Mouse (Mus musculus) liver, embryonic 15.5 days (tissue): ENCODE results near the gene Dennd1a. TPM values are rescaled to one million over a fixed set of nuclear protein-coding genes. Genes with fewer than 3 reads are reported as not detected.
A peak's percentile ranks its signal among the peaks of the same experiment; 100 is the strongest.

Experiments
- ATAC-seq: fragments of 200-750 bp; cut with Nextera tagmentation; 2 replicates; pipeline ENCODE4 v1.8.0; 2017; ENCODE audit warnings: moderate number of reproducible peaks, mild to moderate bottlenecking, moderate library complexity; ENCODE audit not compliant: insufficient read depth
- H3K27ac ChIP-seq: fragments of 300-500 bp; sonication (generic); replicated peaks from 2 replicates; pipeline ENCODE4 v1.5.1; 2015; ENCODE audit warnings: mild to moderate bottlenecking, inconsistent platforms
- H3K27me3 ChIP-seq: fragments of 300-500 bp; sonication (generic); 2 replicates; pipeline ENCODE4 v1.6.1; 2015; ENCODE audit warnings: mild to moderate bottlenecking, inconsistent platforms
- H3K36me3 ChIP-seq: fragments of 300-500 bp; sonication (generic); replicated peaks from 2 replicates; pipeline ENCODE4 v1.6.1; 2015; ENCODE audit warnings: moderate library complexity, mild to moderate bottlenecking, inconsistent platforms
- H3K4me1 ChIP-seq: fragments of 300-500 bp; sonication (generic); replicated peaks from 2 replicates; pipeline ENCODE4 v1.6.1; 2015; ENCODE audit warnings: inconsistent platforms
- H3K4me2 ChIP-seq: fragments of 300-500 bp; sonication (generic); 2 replicates; pipeline ENCODE4 v1.6.1; 2015; ENCODE audit warnings: moderate library complexity, mild to moderate bottlenecking, inconsistent platforms
- H3K4me3 ChIP-seq: fragments of 300-500 bp; sonication (generic); replicated peaks from 2 replicates; pipeline ENCODE4 v1.5.1; 2015; ENCODE audit warnings: mild to moderate bottlenecking, inconsistent platforms
- H3K9ac ChIP-seq: fragments of 300-500 bp; sonication (generic); 2 replicates; pipeline ENCODE4 v1.6.1; 2015; ENCODE audit warnings: moderate library complexity, mild to moderate bottlenecking, inconsistent platforms
- H3K9me3 ChIP-seq: fragments of 300-500 bp; sonication (generic); replicated peaks from 2 replicates; pipeline ENCODE4 v1.6.1; 2016; ENCODE audit warnings: inconsistent platforms
- WGBS: fragments of 180-500 bp; shearing (Covaris S2); methylation state at CpG from one replicate; pipeline ENCODE4 v1.1.7; 2015; ENCODE audit warnings: mixed read lengths; ENCODE audit not compliant: insufficient replicate concordance; 5-methylcytosine and 5-hydroxymethylcytosine counted together
- polyA plus RNA-seq: library from polyadenylated mRNA; unstranded; fragments of >200 nt; fragmentation: Nextera tagmentation; extraction: Ambion mirVana; gene quantifications from 2 replicates; pipeline ENCODE4 v1.2.1, GENCODE M21; 2015

Dennd1a gene
- polyA plus RNA-seq, 1 experiment from 2014 or later = 9.9 TPM

DNA sequence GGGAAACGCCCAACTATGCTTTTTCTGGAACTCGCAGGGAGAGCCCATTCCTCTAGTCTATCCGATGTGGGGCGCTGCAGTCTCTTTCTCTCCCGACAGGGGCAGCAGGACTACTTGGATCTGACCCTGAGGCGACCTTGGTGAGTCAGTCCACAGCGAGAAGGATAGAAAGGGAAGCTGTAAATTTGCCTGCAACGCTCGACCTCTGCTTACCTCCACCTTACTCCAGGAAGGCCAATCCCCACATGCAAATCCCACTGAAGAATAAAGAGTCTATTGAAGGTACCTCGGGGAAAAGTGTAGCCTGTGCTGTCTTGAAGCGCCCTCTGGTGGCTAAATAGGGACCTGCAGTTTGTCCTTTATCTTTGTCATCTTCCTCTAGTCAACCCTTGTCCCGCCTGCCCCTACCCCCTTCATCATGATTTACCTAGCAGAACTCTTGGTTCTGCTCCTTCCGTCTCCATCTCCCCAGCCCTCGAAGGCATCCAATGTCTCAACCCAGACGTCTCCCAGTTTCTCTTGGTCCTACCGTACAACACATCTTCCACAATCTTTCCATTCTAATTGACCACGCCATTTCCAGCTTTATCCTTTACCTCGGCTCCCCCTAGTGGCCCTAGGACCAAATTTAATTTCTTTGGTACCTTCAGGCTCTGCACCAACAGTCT lies 515.4 kb downstream of the Dennd1a start:
- Histone ChIP-seq H3K36me3 (no peaks in the 10 kb centered on the region), H3K9me3 (no peaks in the 10 kb centered on the region), H3K27me3 (peaks cover 40% of the 10 kb centered on the region), H3K27ac (no peak overlapping the region), H3K4me3 (peak overlapping the region; percentile 48), H3K4me2 (peak overlapping the region; percentile 72), H3K9ac (no peak overlapping the region), H3K4me1 (peaks cover 9% of the 10 kb centered on the region)
- WGBS = under 1% methylated on average over 18 of the region's 18 CpGs
- ATAC-seq = peak; percentile 37; the same call in 1 of the 2 replicates

DNA sequence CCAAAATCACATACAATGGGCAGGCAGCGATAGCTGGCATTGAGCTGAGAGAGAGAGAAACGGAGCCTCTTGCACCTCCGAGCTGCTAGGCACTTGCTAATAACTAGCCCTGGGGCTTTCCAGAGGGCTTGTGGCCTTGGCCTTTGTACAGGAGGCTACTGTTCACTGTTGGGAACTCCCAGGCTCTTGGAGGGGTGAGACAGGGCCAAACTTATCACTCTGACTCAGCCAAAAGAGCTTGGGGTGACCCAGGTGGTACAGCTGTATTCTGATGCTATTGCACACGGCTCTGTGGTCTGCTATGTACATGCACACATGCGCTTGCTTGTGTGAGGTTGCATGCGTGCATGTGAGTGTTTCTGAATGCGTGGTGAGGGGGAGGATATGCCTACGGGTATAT lies 517.4 kb downstream of the Dennd1a start:
- no peak for ATAC-seq
- H3K4me2 ChIP-seq = no peak overlapping the region
- H3K4me3 ChIP-seq = no peak overlapping the region
- H3K4me1 ChIP-seq = peaks cover 18% of the 10 kb centered on the region
- peaks cover 31% of the 10 kb centered on the region for H3K27me3 ChIP-seq
- H3K9me3 ChIP-seq = no peaks in the 10 kb centered on the region
- no peaks in the 10 kb centered on the region for H3K36me3 ChIP-seq
- no peak overlapping the region for H3K27ac ChIP-seq
- H3K9ac ChIP-seq = no peak overlapping the region
- WGBS = 72% methylated on average over 8 of the region's 8 CpGs

DNA sequence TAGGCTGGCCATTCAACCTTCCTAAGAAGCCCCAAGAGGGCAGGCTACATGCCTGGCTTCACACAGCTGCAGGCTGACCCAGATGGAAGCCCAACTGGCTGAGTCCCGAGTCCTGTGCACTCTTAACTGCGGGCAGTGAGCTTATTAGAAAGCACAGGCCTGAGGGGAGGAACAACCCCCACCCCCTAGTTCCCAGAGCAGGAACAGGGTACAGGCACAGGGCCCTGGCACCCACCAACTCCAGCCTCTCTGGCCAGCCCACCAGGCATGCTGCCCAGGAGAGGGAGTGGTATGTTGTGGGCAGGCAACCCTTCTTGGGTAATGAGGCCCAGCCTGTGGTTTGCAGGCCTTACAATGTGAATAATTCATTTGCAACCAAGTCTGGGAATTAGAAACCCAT lies 518.3 kb downstream of the Dennd1a start:
- no peaks in the 10 kb centered on the region for H3K36me3 ChIP-seq
- no peak for ATAC-seq
- 54% methylated on average over 2 of the region's 2 CpGs for WGBS
- H3K4me1 ChIP-seq = peaks cover 18% of the 10 kb centered on the region
- H3K9me3 ChIP-seq = no peaks in the 10 kb centered on the region
- peaks cover 30% of the 10 kb centered on the region for H3K27me3 ChIP-seq
- no peak overlapping the region for H3K4me3 ChIP-seq
- H3K4me2 ChIP-seq = no peak overlapping the region
- no peak overlapping the region for H3K27ac ChIP-seq
- no peak overlapping the region for H3K9ac ChIP-seq

DNA sequence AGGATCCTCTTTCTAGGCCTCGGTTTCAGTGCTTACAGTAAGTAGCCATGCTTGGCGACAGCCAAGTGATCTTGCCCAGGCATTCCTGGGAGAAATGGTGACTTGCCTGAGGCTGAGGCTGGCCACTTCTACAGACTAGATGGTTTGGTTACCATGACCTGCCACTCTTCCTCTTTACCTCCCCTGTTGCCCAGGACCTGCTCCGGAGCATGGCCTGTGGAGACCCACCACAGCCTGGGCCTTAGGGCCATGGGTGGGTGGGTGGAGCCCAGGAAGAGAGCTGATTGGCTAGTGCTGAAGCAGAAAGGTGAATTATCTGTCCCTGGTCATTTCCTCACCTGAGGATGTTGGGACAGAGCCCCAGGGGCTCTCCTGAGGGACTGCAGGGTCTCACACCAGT lies 519.5 kb downstream of the Dennd1a start:
- Histone ChIP-seq H3K9me3 (no peaks in the 10 kb centered on the region), H3K27ac (no peak overlapping the region), H3K9ac (no peak overlapping the region), H3K27me3 (peaks cover 19% of the 10 kb centered on the region), H3K36me3 (no peaks in the 10 kb centered on the region), H3K4me3 (no peak overlapping the region), H3K4me2 (no peak overlapping the region), H3K4me1 (peaks cover 18% of the 10 kb centered on the region)
- WGBS = 68% methylated on average over 3 of the region's 3 CpGs
- ATAC-seq = no peak

DNA sequence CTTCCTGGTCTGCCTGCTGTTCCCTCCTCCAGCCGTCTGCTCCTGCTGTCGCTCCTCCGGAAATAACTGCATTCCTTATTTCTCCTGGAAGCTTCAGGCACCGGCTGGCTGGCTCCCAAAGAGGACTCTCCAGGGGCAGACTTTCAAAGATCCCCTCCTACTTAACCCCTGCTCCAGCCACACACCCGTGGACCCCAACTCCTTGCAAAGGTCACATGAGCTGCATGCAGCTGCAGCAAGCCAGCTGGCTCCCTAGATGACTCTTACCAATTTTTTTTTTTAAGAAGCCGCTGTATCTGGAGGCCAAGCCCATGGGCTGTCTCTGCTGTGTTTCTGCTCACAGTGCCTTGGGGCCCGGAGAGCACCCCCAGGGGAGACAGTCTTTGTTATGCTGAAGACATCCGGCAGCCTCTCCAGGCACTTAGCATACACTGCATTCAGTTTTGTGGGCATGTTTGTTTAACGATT lies 520.1 kb downstream of the Dennd1a start:
- Histone ChIP-seq H3K9ac (no peak overlapping the region), H3K27ac (no peak overlapping the region), H3K9me3 (no peaks in the 10 kb centered on the region), H3K4me2 (no peak overlapping the region), H3K36me3 (no peaks in the 10 kb centered on the region), H3K27me3 (peaks cover 14% of the 10 kb centered on the region; the same call in 1 of the 2 replicates), H3K4me3 (no peak overlapping the region), H3K4me1 (peaks cover 18% of the 10 kb centered on the region)
- 44% methylated on average over 9 of the region's 9 CpGs for WGBS
- no peak for ATAC-seq

DNA sequence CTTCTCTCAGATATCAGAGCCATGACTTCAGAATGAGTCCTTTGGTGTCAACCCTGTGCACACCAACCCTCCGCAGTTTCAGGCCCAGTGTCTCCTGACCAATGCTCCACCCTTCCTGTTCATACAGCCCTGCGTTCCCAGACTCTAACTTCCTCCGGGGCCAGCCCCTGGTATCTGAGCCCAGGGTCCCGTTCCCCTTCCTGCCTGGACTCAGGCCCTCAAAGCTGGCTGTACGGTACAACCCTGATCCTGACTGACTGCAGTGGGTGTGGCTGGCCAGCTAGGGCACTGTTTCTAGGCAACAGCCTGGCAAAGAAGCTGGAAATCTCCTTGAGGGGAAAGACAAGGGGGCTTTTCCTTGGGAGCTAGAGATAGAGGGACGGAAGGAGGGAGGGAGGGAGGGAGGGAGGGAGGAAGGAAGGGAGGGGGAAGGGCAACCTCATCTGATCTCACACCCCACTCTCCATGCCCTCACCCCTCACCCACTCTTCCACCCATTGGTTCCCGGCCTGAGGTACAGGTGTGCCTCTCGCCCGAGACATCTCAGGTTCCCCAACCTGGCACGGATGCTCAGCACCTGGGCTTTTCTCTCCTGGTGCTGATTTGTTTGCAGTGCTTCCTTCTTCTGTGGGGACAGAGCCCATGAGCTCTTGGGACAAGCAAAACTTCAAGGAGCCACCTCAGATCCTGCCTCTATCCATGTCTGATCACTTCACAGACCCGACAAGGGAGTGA lies 521.0 kb downstream of the Dennd1a start:
- H3K4me2 ChIP-seq = no peak overlapping the region
- H3K4me3 ChIP-seq = no peak overlapping the region
- no peak for ATAC-seq
- no peak overlapping the region for H3K27ac ChIP-seq
- H3K36me3 ChIP-seq = no peaks in the 10 kb centered on the region
- WGBS = 25% methylated on average over 11 of the region's 11 CpGs
- H3K4me1 ChIP-seq = peaks cover 10% of the 10 kb centered on the region
- no peak overlapping the region for H3K9ac ChIP-seq
- H3K9me3 ChIP-seq = no peaks in the 10 kb centered on the region
- peaks cover 14% of the 10 kb centered on the region; the same call in 1 of the 2 replicates for H3K27me3 ChIP-seq

DNA sequence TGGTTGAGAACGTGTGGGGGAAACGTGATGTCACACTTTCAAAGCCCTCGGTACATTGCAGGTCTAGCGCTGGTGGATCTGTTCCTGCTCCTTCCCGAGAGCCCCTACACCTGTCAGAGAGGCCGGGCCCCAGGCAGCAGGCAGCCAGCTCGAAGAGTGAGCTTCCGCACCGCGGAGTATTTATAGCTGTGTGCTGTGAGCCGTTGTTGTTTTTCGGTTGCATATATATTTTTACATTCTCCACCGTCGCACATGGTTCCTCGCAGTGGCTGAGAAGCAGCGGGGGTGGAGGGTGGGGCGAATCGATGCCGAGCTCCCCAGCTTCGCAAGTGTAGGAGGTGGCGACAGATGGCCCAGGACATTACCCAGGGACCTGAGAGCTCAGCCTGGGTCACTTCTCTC lies 522.1 kb downstream of the Dennd1a start:
- Histone ChIP-seq H3K4me1 (peaks cover 9% of the 10 kb centered on the region), H3K9ac (no peak overlapping the region), H3K27me3 (peaks cover 14% of the 10 kb centered on the region; the same call in 1 of the 2 replicates), H3K36me3 (no peaks in the 10 kb centered on the region), H3K9me3 (no peaks in the 10 kb centered on the region), H3K27ac (no peak overlapping the region), H3K4me3 (no peak overlapping the region), H3K4me2 (peak overlapping the region; percentile 6)
- no peak for ATAC-seq
- WGBS = 18% methylated on average over 21 of the region's 21 CpGs

DNA sequence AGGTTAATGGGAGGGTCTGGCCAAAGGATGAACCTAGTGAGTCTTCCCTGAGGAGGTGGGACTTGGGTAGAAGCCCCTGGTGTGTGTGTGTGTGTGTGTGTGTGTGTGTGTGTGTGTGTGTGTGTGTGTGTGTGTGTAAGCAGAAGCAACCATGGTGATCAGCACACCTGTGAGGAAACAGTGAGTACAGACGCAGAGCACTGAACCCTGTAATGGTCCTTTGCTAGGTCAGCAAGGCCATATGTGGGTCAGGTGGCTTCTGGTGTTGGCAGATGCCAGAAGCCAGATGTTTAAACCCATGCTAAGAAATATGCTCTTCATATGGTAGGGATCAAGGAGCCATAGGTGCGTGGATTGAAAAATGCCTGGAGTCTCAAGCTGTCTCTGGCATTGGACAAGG lies 522.7 kb downstream of the Dennd1a start:
- no peak overlapping the region for H3K4me2 ChIP-seq
- H3K4me3 ChIP-seq = no peak overlapping the region
- H3K9me3 ChIP-seq = no peaks in the 10 kb centered on the region
- H3K9ac ChIP-seq = no peak overlapping the region
- ATAC-seq = no peak
- WGBS = 71% methylated on average over 2 of the region's 2 CpGs
- H3K27ac ChIP-seq = no peak overlapping the region
- H3K27me3 ChIP-seq = peaks cover 14% of the 10 kb centered on the region; the same call in 1 of the 2 replicates
- peaks cover 9% of the 10 kb centered on the region for H3K4me1 ChIP-seq
- no peaks in the 10 kb centered on the region for H3K36me3 ChIP-seq

DNA sequence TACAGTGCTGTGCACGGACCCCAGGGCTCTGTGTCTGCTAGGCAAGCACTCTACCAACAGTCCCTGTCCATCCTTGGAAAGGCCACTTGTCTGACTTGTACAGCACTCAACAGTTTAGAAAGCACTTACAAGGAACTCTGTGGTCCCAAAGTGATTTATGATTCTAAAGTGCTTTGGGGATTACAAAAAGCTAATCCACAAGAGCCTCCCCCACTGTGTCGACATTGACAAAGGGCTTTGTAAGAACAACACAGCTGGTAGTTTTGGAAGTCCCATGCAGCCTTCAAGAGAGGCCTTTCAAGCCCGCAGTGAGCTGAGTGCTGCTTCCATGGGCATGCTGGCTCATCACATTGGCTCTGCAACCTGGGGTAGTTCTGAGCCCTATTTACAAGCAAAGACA lies 523.6 kb downstream of the Dennd1a start:
- no peaks in the 10 kb centered on the region for H3K36me3 ChIP-seq
- 40% methylated on average over 3 of the region's 3 CpGs for whole genome bisulfite sequencing
- peaks cover 9% of the 10 kb centered on the region for H3K4me1 ChIP-seq
- H3K4me3 ChIP-seq = no peak overlapping the region
- H3K27ac ChIP-seq = no peak overlapping the region
- H3K9me3 ChIP-seq = no peaks in the 10 kb centered on the region
- no peak overlapping the region for H3K4me2 ChIP-seq
- peaks cover 14% of the 10 kb centered on the region; the same call in 1 of the 2 replicates for H3K27me3 ChIP-seq
- no peak for ATAC-seq
- no peak overlapping the region for H3K9ac ChIP-seq

DNA sequence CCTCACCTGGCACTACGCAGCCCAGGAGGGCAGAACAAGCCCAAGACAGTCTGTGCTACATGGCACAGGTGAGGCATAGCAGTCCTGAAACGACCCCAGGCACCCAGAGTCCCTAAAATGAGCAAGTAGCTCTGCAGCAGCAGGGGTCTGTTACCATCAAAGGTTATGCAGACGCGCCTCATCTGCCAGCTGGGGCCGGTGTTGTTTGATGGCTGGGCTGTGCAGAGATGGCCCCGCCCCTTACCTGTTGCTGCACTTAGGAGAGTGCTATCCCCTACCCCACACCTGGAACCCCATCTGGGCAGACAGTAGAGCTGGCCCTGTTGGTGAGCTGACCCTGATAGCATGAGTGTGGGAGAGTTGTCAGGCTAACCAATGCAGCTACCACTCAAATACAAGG lies 526.6 kb downstream of the Dennd1a start:
- H3K4me3 ChIP-seq = no peak overlapping the region
- WGBS = 60% methylated on average over 6 of the region's 6 CpGs
- H3K27me3 ChIP-seq = peaks cover 8% of the 10 kb centered on the region; the same call in 1 of the 2 replicates
- H3K4me1 ChIP-seq = peaks cover 6% of the 10 kb centered on the region; the same call in 1 of the 2 replicates
- H3K9me3 ChIP-seq = no peaks in the 10 kb centered on the region
- no peak for ATAC-seq
- H3K9ac ChIP-seq = no peak overlapping the region
- no peaks in the 10 kb centered on the region for H3K36me3 ChIP-seq
- no peak overlapping the region for H3K27ac ChIP-seq
- no peak overlapping the region for H3K4me2 ChIP-seq

DNA sequence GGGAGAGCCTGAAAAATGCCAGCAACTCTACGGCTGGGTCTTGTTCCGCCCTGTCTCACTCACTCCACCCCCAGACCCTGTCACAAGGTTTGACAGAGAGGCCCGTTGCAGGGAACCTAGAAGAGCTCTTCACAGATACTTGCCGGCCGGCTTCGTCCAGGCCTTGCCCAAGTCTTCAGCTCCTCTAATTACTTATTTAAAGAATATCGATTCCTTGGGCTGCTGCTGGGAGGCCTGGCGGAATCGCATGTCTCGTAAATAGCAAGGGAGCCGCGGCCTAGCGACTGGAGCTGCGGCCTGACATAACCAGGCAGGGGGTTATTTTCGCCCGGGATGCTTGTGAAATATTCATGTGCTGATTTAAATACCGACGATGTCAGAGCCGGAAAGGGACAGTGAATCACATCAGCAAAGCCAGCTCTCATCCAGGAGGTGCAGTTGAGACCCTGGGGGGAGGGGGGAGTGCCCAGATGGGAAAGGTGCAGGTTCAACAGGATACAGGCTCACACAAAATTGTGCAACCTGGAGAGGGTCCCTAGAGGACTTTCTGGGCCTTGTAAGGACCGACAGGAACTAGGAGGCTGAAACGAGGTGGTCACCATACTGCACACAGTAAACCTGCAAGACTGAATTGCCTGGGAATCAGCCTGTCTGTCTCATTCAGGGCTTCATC lies 528.7 kb downstream of the Dennd1a start:
- Histone ChIP-seq H3K4me1 (no peaks in the 10 kb centered on the region), H3K4me2 (no peak overlapping the region), H3K36me3 (no peaks in the 10 kb centered on the region), H3K9ac (no peak overlapping the region), H3K27ac (no peak overlapping the region), H3K4me3 (no peak overlapping the region), H3K9me3 (no peaks in the 10 kb centered on the region), H3K27me3 (peaks cover 10% of the 10 kb centered on the region; the same call in 1 of the 2 replicates)
- 38% methylated on average over 21 of the region's 21 CpGs for WGBS
- no peak for ATAC-seq
